Mouse (Mus musculus): ENCODE measurements at regions not wholly inside any gene's neighbourhood (a gene's known extent, or its start where the extent isn't known, plus 50 kb on each side); places are given as distances from the start of the nearest gene placed in this dataset.

GRCm38 (mm10) chr5:149867926-149868325, 150.5 kb upstream of the Rxfp2 start:
- 77% methylated on average over 7 of the region's 7 CpGs for WGBS (ENCODE audit: insufficient replicate concordance)

GRCm38 (mm10) chr5:149869441-149869840, 149.0 kb upstream of the Rxfp2 start:
- TF ChIP-seq CTCF (IDR thresholded peaks at IDR 0.05; ENCODE audit: low read depth) (no peak), EP300 (IDR thresholded peaks at IDR 0.05; ENCODE audit: low read depth) (no peak)
- H3K4me2 ChIP-seq (ENCODE audit: low read depth) = no peak overlapping the region
- H3K27me3 ChIP-seq (ENCODE audit: control insufficient read depth, insufficient read depth, low read length) = no peaks in the 10 kb centered on the region
- DNase-seq (ENCODE audit: low read depth in 3 of 3, low spot score in 3 of 3) = no peak
- no peaks in the 10 kb centered on the region for H3K9me3 ChIP-seq (ENCODE audit: control insufficient read depth, low read length)
- ATAC-seq (ENCODE audit: insufficient read depth) = no peak
- no peaks in the 10 kb centered on the region for H3K36me3 ChIP-seq (replicated peaks; ENCODE audit: control insufficient read depth, insufficient read depth, low read depth)
- no peaks in the 10 kb centered on the region for H3K4me1 ChIP-seq (replicated peaks; ENCODE audit: control insufficient read depth in 2 of 2, insufficient read depth in 2 of 2, low read length in 1 of 2)
- H3K27ac ChIP-seq = no peak overlapping the region
- WGBS (ENCODE audit: insufficient replicate concordance) = 68% methylated on average over 5 of the region's 5 CpGs
- H3K9ac ChIP-seq (replicated peaks) = no peak overlapping the region
- H3K4me3 ChIP-seq (ENCODE audit: insufficient read depth in 1 of 2, low read depth in 2 of 2, low read length in 2 of 2) = no peak overlapping the region

More at GRCm38 (mm10) chr5:149867926-149868325, 150.5 kb upstream of the Rxfp2 start:
- Histone ChIP-seq H3K27ac (no peak overlapping the region), H3K36me3 (replicated peaks; ENCODE audit: control insufficient read depth, insufficient read depth, low read depth) (no peaks in the 10 kb centered on the region), H3K4me2 (ENCODE audit: low read depth) (no peak overlapping the region), H3K9ac (replicated peaks) (no peak overlapping the region), H3K27me3 (ENCODE audit: control insufficient read depth, insufficient read depth, low read length) (no peaks in the 10 kb centered on the region), H3K9me3 (ENCODE audit: control insufficient read depth, low read length) (no peaks in the 10 kb centered on the region), H3K4me3 (ENCODE audit: insufficient read depth in 1 of 2, low read depth in 2 of 2, low read length in 2 of 2) (no peak overlapping the region), H3K4me1 (replicated peaks; ENCODE audit: control insufficient read depth in 2 of 2, insufficient read depth in 2 of 2, low read length in 1 of 2) (no peaks in the 10 kb centered on the region)
- no peak for DNase-seq (ENCODE audit: low read depth in 3 of 3, low spot score in 3 of 3)
- TF ChIP-seq EP300 (IDR thresholded peaks at IDR 0.05; ENCODE audit: low read depth) = no peak
- no peak for TF ChIP-seq CTCF (IDR thresholded peaks at IDR 0.05; ENCODE audit: low read depth)
- ATAC-seq (ENCODE audit: insufficient read depth) = no peak

- no peaks in the 10 kb centered on the region for H3K4me1 ChIP-seq (replicated peaks; ENCODE audit: control insufficient read depth in 2 of 2, insufficient read depth in 2 of 2, low read length in 1 of 2)
- H3K27me3 ChIP-seq (ENCODE audit: control insufficient read depth, insufficient read depth, low read length) = no peaks in the 10 kb centered on the region
- DNase-seq (ENCODE audit: low read depth in 3 of 3, low spot score in 3 of 3) (no peak), ATAC-seq (ENCODE audit: insufficient read depth) (no peak)
- H3K27ac ChIP-seq = no peak overlapping the region
- no peaks in the 10 kb centered on the region for H3K9me3 ChIP-seq (ENCODE audit: control insufficient read depth, low read length)
- no peak overlapping the region for H3K9ac ChIP-seq (replicated peaks)
- no peaks in the 10 kb centered on the region for H3K36me3 ChIP-seq (replicated peaks; ENCODE audit: control insufficient read depth, insufficient read depth, low read depth)
- no peak overlapping the region for H3K4me2 ChIP-seq (ENCODE audit: low read depth)
- no peak overlapping the region for H3K4me3 ChIP-seq (ENCODE audit: insufficient read depth in 1 of 2, low read depth in 2 of 2, low read length in 2 of 2)
- WGBS (ENCODE audit: insufficient replicate concordance) = 66% methylated on average over 2 of the region's 2 CpGs
- TF ChIP-seq CTCF (IDR thresholded peaks at IDR 0.05; ENCODE audit: low read depth) = no peak
- no peak for TF ChIP-seq EP300 (IDR thresholded peaks at IDR 0.05; ENCODE audit: low read depth)
Measured at GRCm38 (mm10) chr5:149870596-149870995, 147.9 kb upstream of the Rxfp2 start.

GRCm38 (mm10) chr5:149871521-149871920, 147.0 kb upstream of the Rxfp2 start:
- Histone ChIP-seq H3K36me3 (replicated peaks; ENCODE audit: control insufficient read depth, insufficient read depth, low read depth) (no peaks in the 10 kb centered on the region), H3K4me2 (ENCODE audit: low read depth) (no peak overlapping the region), H3K4me1 (replicated peaks; ENCODE audit: control insufficient read depth in 2 of 2, insufficient read depth in 2 of 2, low read length in 1 of 2) (no peaks in the 10 kb centered on the region), H3K9ac (replicated peaks) (no peak overlapping the region), H3K27ac (no peak overlapping the region), H3K4me3 (ENCODE audit: insufficient read depth in 1 of 2, low read depth in 2 of 2, low read length in 2 of 2) (no peak overlapping the region), H3K27me3 (ENCODE audit: control insufficient read depth, insufficient read depth, low read length) (no peaks in the 10 kb centered on the region), H3K9me3 (ENCODE audit: control insufficient read depth, low read length) (no peaks in the 10 kb centered on the region)
- WGBS (ENCODE audit: insufficient replicate concordance) = 26% methylated on average over 2 of the region's 2 CpGs
- no peak for DNase-seq (ENCODE audit: low read depth in 3 of 3, low spot score in 3 of 3)
- TF ChIP-seq CTCF (IDR thresholded peaks at IDR 0.05; ENCODE audit: low read depth) (no peak), EP300 (IDR thresholded peaks at IDR 0.05; ENCODE audit: low read depth) (no peak)
- no peak for ATAC-seq (ENCODE audit: insufficient read depth)

- ATAC-seq (ENCODE audit: insufficient read depth) (no peak), DNase-seq (ENCODE audit: low read depth in 3 of 3, low spot score in 3 of 3) (no peak)
- no peak overlapping the region for H3K4me3 ChIP-seq (ENCODE audit: insufficient read depth in 1 of 2, low read depth in 2 of 2, low read length in 2 of 2)
- WGBS (ENCODE audit: insufficient replicate concordance) = 31% methylated on average over 9 of the region's 9 CpGs
- no peaks in the 10 kb centered on the region for H3K36me3 ChIP-seq (replicated peaks; ENCODE audit: control insufficient read depth, insufficient read depth, low read depth)
- no peaks in the 10 kb centered on the region for H3K9me3 ChIP-seq (ENCODE audit: control insufficient read depth, low read length)
- TF ChIP-seq CTCF (IDR thresholded peaks at IDR 0.05; ENCODE audit: low read depth) (no peak), EP300 (IDR thresholded peaks at IDR 0.05; ENCODE audit: low read depth) (no peak)
- H3K4me1 ChIP-seq (replicated peaks; ENCODE audit: control insufficient read depth in 2 of 2, insufficient read depth in 2 of 2, low read length in 1 of 2) = no peaks in the 10 kb centered on the region
- no peak overlapping the region for H3K4me2 ChIP-seq (ENCODE audit: low read depth)
- H3K27me3 ChIP-seq (ENCODE audit: control insufficient read depth, insufficient read depth, low read length) = no peaks in the 10 kb centered on the region
- no peak overlapping the region for H3K9ac ChIP-seq (replicated peaks)
- no peak overlapping the region for H3K27ac ChIP-seq
Measured at GRCm38 (mm10) chr5:149873482-149874002, 144.9 kb upstream of the Rxfp2 start.

Measured in liver, embryonic 14.5 days (tissue).